Mouse (Mus musculus) mature B cell (primary cell): Measurements from ENCODE around the gene Prss58.

ENCODE experiments used
- in situ Hi-C: fragments of 300-500 bp; cut with MboI; formaldehyde crosslinking; loops from 2 replicates; pipeline ENCODE4 v1.14.3; 2019

The Prss58 gene

GRCm38 (mm10) chr6:40900287-40900686 lies at the start of gene Prss58:
Prss58 (minus strand) TSS chr6:40900387.
- in situ Hi-C loops: loop anchor here (10.0 kb wide), 1 partner anchor 145 kb away; no protein-coding TSS in a partner anchor

- in situ Hi-C loops: no loop called here
These were observed 40.3 kb upstream of the Prss58 start, which contains the start of gene 1700074P13Rik for GRCm38 (mm10) chr6:40940457-40940856. 1700074P13Rik (minus strand) TSS chr6:40940557.

GRCm38 (mm10) chr6:40919954-40920353 lies 19.8 kb upstream of the Prss58 start:
- in situ Hi-C loops: no loop called here

GRCm38 (mm10) chr6:40894716-40895115 lies 5.5 kb downstream of the Prss58 start:
- in situ Hi-C loops: no loop called here

- in situ Hi-C loops: no loop called here
These were observed 6.6 kb downstream of the Prss58 start for GRCm38 (mm10) chr6:40893577-40893976.

GRCm38 (mm10) chr6:40891754-40892153 lies 8.4 kb downstream of the Prss58 start:
- in situ Hi-C loops: no loop called here

- in situ Hi-C loops: no loop called here
These were observed 9.2 kb downstream of the Prss58 start for GRCm38 (mm10) chr6:40890973-40891372.

- in situ Hi-C loops: no loop called here
These were observed 12.8 kb downstream of the Prss58 start, which contains the start of gene Moxd2 for GRCm38 (mm10) chr6:40887394-40887793. Moxd2 (minus strand) TSS chr6:40887494.

- in situ Hi-C loops: no loop called here
These were observed 54.9 kb downstream of the Prss58 start for GRCm38 (mm10) chr6:40845283-40845682.
